Comparison of ENCODE assay signal across 29 mouse cellular contexts in genomic region chr12:98690230-98690629, GRCm38 (mm10). TPM values are rescaled to one million over a fixed set of nuclear protein-coding genes. Genes with fewer than 3 reads are reported as not detected.
"Had no signal": no experiment of that assay in that cellular context is flagged by ENCODE, and none has a peak within 500 bp of the region (broad histone marks: within the 10 kb centered on the region; RNA-seq: fewer than 3 reads in every experiment).

No protein-coding gene starts in this region.

- H3K4me1 ChIP-seq: embryonic facial prominence, embryonic 10.5 days; embryonic facial prominence, embryonic 12.5 days; embryonic facial prominence, embryonic 13.5 days; embryonic facial prominence, embryonic 15.5 days; forebrain, embryonic 10.5 days; forebrain, embryonic 12.5 days; forebrain, embryonic 13.5 days had no signal

- H3K4me3 ChIP-seq: embryonic facial prominence, embryonic 10.5 days; embryonic facial prominence, embryonic 12.5 days; embryonic facial prominence, embryonic 13.5 days; embryonic facial prominence, embryonic 15.5 days; erythroblast, embryonic 14.5 days; forebrain, embryonic 10.5 days; forebrain, embryonic 12.5 days; forebrain, embryonic 13.5 days; forebrain, embryonic 15.5 days; gastrocnemius, adult 2 months; heart, adult 2 months had no signal

- H3K9ac ChIP-seq: embryonic facial prominence, embryonic 12.5 days; embryonic facial prominence, embryonic 13.5 days; embryonic facial prominence, embryonic 15.5 days; forebrain, embryonic 12.5 days; forebrain, embryonic 13.5 days; forebrain, embryonic 15.5 days; forebrain, postnatal 0 days had no signal

- H3K27ac ChIP-seq: embryonic facial prominence, embryonic 10.5 days; embryonic facial prominence, embryonic 12.5 days; embryonic facial prominence, embryonic 13.5 days; embryonic facial prominence, embryonic 15.5 days; forebrain, embryonic 10.5 days; forebrain, embryonic 12.5 days; forebrain, embryonic 13.5 days; forebrain, embryonic 15.5 days; gastrocnemius, adult 2 months; heart, adult 2 months had no signal

- H3K4me2 ChIP-seq: embryonic facial prominence, embryonic 12.5 days; embryonic facial prominence, embryonic 13.5 days; embryonic facial prominence, embryonic 15.5 days; forebrain, embryonic 12.5 days; forebrain, embryonic 13.5 days; forebrain, embryonic 15.5 days had no signal

- DNase-seq: cerebellum, adult 2 months; cerebellum, adult 8-10 months; cerebellum, adult 9-10 months; cerebellum, adult 9-11 months; cerebellum, postnatal 10 days; cerebellum, postnatal 14 days; cerebellum, postnatal 25 days; cerebellum, postnatal 36 days; embryo, embryonic 11 days; forebrain, postnatal 0 days; gastrocnemius, adult 2 months; gastrocnemius, postnatal 10 days; gastrocnemius, postnatal 14 days; gastrocnemius, postnatal 25 days; gastrocnemius, postnatal 36 days; heart, adult 11 months; heart, adult 18-20 months had no signal

- H3K27me3 ChIP-seq: embryonic facial prominence, embryonic 12.5 days; embryonic facial prominence, embryonic 13.5 days; embryonic facial prominence, embryonic 15.5 days; forebrain, embryonic 12.5 days; forebrain, embryonic 13.5 days; forebrain, embryonic 15.5 days had no signal

- ATAC-seq: forebrain, embryonic 13.5 days; forebrain, embryonic 14.5 days; forebrain, embryonic 15.5 days; forebrain, embryonic 16.5 days; forebrain, postnatal 0 days had no signal

- H3K9me3 ChIP-seq: embryonic facial prominence, embryonic 10.5 days; embryonic facial prominence, embryonic 12.5 days; embryonic facial prominence, embryonic 13.5 days; embryonic facial prominence, embryonic 15.5 days; forebrain, embryonic 10.5 days; forebrain, embryonic 12.5 days; forebrain, embryonic 13.5 days; forebrain, embryonic 15.5 days had no signal

RNA-seq across cellular contexts. Expression of gene Ptpn21, which starts 47.0 kb away (rescaled TPM):
- polyA plus RNA-seq: erythroblast, embryonic 14.5 days had no signal
